Mouse (Mus musculus) spleen, postnatal 36 days (tissue): ENCODE results near the gene Gm20388.

Source experiments
- DNase-seq, 2 experiments: peaks; one replicate each; pipeline ENCODE4 v3.0.0; 2022; ENCODE audit warnings: low spot score in 2 of 2, mixed read lengths in 1 of 2

The Gm20388 gene

DNA sequence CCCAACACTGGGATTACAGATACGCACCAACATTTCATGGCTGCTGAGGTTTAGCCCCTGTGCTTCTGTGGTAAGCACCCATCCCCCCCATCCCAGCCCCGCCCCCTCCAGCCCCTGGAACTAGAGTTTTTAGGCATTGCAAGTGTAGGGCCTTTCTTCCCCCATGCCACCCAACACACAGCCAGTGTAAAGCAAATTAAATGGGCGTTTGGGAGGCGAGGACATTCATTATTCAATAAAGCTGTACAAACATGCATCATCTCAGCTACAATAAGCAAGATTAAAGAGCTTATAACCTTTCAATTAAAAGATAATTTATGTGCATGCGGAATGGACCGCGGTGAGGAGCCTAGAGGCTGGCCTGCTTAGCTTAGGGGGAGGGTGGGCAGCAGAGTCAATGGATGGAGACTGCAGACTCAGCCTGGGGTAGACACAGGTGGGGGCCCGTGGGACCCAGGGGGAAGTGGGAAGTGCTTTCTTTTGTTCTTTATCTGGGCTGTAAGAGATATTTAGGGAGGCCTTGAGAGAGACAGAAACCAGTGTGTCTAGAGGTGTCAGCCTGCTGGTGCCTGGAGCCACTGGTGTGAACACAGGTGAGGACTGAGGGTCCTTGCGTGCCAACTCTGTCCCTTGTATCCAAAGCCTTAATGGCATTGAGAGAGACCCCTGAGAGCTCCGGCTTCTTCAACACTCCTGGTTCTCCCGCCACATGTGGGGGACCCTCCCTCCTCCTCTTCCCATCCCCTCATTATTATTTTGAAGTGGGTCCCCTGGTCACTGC lies 2439.9 kb downstream of the Gm20388 start:
- no peak for DNase-seq

DNA sequence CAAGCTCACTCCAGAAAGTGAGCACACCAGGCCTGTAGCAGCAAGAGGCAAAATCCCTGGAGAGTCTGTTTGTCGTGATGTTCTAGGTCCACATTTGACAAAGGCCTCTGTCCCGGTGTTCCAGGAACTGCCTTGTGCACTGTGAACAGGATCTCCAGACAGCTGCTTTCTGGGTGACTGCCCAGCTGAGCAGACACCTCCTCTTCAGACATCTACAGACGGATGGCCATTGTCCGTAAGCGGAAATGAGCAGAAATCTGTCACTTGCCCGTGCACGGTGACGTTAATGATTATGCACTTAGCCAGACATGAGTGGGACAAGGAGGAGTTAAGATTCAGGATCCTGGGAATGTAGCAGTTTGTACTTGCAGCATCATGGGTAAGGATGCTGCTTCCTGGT lies 2443.5 kb downstream of the Gm20388 start:
- no peak for DNase-seq

DNA sequence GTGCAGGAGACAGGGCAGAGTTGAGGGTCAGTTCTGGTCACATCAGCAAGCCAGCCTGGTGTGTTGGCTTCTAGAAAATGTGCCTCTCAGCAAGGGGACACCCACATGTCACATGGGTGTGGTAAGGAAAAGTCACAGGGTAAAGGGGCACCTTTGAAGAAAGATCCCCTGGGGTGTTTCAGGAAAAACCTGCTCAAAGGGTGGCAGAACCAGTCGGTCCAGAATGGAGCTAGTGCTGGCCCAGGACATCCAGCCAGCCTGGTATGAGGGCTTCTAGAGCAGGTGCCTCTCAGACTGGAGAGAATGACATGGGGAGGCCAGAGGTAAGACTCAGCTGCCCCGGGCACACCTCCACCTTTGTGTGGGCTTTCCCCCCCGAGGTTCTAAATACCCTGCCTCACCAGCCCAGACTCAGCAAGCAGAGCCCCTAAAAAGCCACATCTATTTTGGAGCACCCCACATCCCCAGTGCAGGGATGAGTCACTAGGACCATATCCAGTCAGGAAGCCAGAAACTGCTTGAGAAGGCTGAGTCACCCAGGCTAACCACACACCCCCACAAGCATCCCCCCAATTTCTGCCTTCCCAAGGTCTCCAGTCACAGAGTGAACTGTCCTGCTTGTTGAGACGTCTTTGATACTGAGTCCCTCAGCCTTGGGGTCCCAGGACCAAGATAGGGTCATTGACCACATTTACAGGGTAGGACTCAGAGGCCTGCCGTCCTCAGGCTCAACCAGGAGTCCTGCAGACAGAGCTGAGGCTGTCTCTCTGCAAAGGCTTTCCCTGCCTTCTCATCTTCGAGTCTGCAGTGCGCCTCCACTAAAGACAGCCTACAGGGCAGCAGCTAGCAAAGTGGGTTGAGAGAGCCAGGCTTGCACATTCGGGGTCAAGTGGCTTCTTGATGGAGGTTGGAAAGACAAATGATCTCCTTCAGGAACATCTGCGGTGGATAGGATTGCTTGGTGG lies 2445.3 kb downstream of the Gm20388 start:
- no peak for DNase-seq

DNA sequence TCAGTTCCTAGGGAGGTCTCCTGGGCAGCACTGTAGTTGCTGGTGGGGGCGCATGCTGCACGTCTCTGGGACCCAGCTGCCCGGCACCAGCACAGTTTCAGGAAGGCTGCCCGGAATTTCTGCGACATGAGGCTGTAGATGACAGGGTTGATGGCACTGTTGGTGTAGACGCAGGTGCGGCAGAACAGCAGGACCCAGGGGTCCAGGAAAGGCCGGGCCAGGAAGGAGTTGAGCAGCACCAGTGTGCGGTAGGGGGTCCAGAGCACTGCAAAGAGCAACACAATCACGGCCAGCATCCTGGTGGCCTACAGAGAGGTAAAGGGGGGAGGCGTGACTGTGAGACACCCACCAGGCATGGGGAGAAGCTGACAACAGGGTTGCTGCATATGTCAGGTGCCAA lies 2446.6 kb downstream of the Gm20388 start:
- no peak for DNase-seq

DNA sequence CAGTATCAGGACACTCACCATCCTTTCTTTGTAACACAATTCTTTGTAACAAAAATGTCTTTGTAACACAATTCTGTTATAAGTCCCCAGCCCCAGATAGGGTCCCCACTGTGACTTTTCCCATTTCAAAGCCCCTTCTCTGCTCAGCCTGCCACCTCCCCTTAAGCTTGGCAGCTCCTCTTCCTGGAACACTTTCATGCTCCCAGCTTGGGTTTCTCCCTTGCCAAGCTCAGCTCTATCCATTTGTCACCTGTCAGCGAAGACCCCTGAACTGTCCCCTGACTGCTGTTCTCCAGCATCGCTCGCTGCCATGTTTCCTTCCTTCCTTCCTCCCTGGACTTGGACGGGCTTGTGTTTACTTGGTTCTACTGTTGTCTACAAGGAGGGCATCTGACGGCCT lies 2447.0 kb downstream of the Gm20388 start:
- no peak for DNase-seq

DNA sequence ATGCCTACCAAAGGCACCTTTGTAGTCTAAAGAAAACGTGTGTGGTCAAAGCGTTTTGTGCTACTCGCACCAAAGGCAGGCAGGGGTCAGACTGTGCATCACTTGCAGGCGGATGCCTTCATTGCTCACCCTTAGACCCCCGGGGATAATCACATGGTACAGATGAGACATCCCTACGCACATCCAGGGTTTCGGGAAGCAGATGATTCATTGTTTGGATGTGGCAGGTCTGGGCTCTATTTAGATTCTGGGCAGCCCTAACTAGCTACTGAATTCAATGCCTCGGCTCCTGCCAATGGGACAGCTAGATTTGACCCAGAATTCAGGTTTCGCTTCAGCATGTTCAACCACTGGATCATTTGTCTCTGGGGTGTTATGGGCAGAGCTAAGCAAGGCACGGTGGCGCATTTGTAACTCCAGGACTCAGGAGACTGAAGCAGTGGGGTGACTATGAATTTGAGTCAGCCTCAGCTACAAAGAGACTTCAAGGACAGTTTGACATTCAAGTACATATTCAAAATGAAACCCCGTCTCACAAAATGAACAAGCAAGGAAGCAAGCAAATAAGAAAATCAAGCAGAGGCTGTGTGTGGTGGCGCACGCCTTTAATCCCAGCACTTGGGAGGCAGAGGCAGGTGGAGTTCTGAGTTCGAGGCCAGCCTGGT lies 2448.6 kb downstream of the Gm20388 start:
- DNase-seq = no peak

DNA sequence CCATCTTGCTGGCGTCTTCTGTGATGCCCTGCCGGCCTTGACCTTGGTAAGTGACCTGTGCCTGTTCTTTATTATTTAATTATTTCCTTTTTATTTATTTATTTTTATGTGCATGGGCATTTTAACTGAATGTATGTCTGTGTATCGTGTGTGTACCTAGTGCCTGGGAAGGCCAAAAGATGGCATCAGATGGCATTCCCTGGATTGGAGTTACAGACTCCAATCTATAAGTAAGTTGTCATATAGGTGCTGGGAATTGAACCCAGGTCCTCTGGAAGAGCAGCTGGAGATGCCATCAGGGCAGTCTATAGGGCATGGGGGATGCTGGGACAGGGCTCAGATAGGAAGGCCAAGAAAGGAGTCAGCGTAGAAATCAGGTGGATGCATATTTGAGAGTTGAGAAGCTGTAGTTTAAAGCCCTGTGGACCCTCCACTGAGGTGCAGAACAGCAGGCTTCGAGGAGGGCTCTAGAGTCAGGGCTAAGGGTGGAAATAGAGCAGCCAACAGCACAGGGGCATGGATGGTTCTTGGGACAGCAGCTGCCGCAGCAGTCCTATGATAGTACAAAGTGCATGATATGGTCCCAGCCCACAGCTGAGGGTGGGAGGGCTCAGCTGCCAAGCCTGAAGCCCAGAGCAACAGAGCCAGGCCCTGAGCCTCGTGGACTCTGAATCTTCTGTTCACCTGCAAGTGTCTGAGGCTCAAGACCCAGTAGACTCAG lies 2450.2 kb downstream of the Gm20388 start, which contains the start of gene Trhr2:
TSS of gene Trhr2 (minus strand) at position 51 of the 721 bp plus-strand sequence.
- DNase-seq = no peak

DNA sequence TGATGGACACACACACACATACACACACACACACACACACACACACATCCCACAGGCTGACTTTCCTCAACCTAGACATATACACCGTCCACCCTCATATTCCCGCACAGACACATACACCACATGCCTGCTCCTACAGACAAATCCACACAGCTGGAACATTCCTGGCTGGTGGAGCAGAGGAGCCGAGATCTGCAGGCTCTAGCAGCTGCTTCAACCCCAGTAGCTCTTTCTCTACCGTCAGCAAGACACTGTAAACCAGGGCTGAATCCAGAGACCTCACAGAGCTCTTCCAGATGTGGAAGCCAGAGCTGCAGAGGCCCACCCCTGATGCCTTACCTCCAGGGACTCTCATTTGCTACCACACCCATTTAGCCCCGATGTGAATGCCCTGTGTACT lies 2451.6 kb downstream of the Gm20388 start:
- no peak for DNase-seq

DNA sequence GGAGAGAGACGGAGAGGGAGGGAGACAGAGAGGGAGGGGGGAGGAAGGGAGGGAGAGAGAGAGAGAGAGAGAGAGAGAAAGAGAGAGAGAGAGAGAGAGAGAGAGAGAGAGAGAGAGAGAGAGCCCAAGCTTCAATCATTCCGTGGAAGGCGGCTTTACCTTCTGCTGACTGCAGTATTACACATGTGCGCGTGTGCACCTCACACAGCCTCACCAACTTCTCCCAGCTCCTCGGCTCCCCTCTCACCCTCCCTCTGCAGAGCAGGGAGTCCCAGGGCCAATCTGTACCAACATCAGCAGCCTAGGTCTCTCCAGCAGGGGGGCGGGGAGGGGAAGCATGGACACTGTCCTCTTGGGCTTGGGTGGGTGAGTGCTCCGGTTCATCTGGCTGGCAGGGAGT lies 2452.3 kb downstream of the Gm20388 start:
- DNase-seq = no peak

DNA sequence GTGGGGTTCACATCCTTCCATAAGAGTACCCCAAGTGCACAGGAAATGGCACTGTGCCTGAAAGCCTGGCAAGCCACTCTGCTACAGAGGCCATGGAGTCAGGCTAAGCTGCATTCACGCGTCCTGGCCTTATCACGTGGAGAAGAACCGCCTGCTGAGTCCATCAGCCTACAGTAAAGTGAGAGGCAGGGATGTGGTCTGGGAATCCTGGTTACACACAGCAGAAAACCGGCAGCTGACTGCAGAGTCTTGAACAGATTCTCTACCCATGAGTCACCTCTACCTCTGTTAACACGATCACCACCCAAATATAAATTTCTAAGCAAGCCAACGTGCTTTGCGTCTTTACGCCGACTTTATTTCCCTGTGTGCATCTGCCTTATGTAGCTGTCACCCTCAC lies 2457.9 kb downstream of the Gm20388 start:
- DNase-seq = no peak

DNA sequence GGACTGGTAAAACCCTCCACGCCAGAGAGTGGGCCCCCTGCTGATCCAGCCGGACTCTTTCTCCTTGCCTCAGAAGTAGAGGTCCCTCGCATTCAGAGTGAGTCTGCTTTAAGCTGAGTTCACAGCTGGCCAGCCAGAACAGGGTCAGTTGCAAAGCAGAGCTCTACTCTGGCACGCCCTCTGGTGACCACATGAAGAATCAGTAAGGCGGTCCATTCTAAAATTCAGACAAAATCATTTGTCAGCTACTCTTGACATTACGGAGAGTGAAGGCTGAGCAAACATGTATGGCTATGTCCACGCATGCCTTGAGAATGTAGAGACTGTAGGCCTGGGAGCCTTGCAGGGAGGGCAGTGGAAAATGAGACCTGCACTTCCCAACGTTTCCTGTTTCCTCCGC lies 2459.0 kb downstream of the Gm20388 start:
- peak; percentile 44 to 50 for DNase-seq

DNA sequence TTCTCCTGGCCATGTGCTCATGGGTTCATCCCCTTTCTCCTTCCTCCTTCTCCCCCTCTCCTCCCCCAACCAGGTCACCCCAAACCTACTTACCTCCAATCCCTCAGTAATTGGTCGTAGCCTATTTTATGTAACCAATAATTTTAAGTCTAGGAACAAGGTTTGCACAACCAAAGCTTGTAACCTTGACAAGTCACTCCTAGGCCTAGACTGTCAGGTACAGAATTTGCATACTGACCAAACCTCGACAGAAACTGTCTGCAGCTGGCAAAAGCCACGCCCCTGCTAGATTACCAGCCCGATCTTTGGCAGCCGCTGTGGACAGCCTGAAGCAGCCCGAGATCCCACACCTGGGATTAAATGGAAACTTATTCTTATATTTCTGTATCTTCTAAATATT lies 2461.1 kb downstream of the Gm20388 start:
- no peak for DNase-seq

DNA sequence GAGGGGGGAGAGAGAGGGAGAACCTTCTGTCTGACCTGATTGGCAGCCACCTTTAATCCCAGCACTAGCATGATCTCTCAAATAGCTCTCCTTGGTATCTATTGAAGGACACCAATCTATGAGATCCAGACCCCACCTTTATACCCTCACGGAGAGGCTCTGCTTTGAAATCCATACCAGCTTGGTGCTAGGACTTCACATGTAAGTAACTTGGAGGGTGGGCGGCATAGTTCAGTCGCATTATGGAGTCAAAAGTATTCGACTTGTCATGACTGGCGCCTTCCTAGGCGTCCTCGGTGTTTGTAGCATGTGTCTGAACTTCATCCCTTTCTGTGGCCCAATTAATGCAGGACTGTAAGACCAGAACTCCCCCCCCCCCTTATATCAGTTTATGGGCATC lies 2464.7 kb downstream of the Gm20388 start:
- DNase-seq = no peak

DNA sequence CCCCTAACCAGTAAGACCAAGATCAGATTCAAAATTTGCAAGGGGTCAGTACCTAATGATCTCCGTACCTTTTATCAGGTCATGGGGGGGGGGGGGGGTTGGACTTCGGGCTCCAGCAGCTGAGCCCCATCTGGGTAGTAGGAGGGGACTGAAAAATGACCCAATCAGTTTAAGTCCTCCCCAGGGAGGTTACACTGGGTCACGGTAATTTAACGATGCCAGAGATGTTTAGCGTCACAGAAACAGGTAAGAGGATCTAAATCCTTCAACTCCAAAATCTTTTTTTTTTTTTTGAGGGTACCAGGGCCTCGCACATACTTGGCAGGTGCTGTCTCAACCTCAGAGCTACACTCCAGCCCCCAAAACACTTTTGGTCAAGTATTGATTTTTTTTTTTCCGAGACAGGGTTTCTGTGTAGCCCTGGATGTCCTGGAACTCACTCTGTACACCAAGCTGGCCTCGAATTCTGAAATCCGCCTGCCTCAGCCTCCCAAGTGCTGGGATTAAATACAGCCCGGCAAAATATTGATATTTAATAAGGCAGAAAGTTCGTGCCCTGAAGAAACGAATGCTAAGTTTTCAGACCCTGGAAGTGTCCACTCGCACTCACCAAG lies 2465.2 kb downstream of the Gm20388 start:
- DNase-seq = no peak

DNA sequence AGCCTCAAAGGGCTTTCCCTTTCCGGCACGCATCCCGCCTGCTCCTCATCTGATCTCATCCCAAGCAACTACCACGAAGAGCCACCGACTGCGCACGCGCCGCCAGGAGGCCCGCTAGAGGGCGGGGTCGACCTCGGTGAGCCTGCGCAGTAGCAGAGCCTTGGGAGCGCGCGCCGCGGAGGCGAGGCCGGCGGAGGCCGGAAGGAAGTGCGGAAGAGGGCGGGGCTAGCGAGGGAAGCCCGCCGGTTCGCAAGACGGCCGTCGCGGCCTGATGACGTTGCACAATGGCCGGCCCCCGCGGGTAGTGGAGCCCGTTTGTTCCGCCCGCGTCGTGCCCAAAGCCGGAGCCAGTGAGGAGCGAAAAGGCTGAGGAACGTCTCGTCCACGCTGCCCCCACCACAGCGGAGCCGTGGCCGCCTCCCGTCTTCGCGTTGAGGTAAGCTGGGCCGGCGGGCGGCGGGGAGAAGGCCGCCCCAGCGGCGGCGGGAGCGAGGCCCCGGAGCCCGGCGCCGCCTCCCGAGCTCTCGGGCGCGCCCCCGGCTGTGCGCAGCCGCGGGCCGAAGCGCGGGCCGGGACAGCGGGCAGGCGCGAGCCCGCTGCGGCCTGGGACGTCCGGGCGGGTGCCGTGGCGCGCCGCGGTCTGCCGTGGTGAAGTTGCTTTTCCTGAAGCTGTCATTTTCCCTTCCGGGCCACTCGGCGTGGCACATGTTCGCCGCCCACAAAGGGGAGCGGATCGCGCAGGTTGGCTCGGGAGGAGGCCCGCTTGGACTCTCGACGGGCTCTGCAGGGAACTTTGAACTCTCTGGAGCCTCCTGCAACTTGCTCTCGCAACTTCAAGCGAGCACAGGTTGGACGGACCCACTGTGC lies 2466.0 kb downstream of the Gm20388 start, which contains the start of gene Zc3h18:
TSS of gene Zc3h18 (plus strand) at position 245 of the 867 bp plus-strand sequence.
- DNase-seq = peak; percentile 99

DNA sequence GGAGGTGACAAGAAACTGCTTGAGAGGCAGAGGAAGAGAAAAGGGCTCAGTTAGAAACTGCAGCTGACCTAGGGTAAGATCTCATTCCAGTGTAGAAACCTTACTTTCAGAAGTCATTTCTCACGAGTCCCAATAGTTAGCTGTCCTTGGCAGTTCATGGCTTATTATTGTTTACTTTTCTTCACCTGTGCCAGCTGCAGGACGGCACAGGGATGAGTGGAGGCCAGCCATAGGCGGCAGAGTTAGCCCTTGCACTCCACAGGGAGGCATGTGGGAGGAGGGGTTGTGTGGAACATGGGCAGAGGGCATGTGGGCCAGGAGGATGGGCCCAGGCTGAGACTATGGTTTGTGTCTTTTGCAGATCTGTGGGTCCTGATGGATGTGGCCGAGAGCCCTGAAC lies 2472.4 kb downstream of the Gm20388 start:
- no peak for DNase-seq

DNA sequence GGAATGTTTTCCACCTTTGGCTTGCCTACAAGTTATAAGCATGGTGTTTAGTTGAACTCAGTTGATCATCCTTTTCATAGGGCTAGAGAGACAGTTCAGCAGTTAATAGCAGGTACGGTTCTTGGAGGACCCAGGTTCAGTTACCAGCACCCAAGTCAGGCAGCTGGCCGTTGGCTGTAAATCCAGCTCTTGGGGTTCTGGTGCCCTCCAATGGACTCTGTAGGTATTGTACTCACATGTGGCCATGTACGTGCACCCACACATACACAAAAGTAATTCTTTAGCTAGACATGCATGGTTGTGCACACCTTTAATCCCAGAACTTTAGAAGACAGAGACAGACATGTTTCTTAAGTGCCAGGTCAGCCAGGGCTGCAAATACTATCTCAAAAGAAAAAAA lies 2478.7 kb downstream of the Gm20388 start:
- no peak for DNase-seq

DNA sequence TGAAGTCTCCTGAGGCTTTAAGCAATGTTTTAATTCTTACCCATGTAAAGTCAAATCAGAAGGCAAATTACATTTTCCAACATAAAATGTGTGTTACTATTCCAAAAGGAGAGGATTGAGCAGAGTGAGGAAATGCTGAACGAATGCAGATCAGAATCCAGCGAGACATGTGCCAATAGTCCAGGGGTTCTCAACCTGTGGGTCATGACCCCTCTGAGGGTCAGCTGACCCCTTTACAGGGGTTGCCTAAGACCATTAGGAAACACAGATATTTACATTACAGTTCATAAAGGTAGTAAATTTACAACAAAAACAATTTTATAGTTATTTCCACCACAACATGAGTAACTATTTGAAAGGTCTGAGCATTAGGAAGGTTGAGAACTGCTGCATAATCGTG lies 2480.1 kb downstream of the Gm20388 start:
- no peak for DNase-seq

DNA sequence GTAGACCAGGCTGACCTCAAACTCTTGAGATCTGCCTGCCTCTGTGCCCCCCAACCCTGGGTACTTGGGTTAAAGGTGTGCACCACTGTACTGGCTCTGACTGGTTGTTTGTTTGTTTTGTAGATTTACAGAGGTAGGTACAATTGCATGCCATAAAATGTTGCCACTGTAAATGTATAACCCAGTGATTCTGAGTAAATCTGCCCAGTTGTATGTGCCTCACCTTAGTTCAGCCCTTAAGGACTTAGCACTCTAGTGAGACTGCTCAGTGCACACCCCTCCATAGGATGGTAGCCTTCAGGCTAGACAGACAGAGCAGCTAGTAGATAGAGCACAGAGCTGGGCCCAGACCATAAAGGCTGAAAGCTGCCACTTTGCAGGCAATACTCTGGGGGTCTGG lies 2483.1 kb downstream of the Gm20388 start:
- DNase-seq = no peak

DNA sequence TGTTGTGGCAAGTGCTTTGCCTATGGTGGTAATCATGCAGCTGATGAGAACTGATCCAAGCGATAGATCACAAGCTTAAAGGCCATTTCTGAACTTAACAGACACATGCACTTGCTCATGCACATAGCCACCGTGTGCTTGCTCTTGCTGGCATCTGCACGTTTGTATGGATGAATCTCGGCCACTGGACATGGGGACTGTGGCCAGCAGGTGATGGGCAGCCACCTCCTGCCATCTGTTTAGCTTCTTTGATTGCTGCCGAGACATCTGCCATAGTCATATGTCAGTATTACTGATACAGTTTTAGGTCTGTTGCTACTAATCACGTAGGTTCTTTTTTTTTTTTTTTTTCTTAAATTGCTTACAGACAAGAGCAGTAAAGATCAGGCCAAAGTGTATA lies 2484.7 kb downstream of the Gm20388 start:
- no peak for DNase-seq
